Mouse (Mus musculus) neutrophil, adult 5-6 weeks (primary cell): ENCODE measurements around the gene Gkn2. TPM values are rescaled to one million over a fixed set of nuclear protein-coding genes. Genes with fewer than 3 reads are reported as not detected.
A peak's percentile ranks its signal among the peaks of the same experiment; 100 is the strongest.

ENCODE experiments used
- ATAC-seq: fragments of 151-379, 151-347 bp; 2 replicates; pipeline ENCODE4 v1.8.0; 2017; ENCODE audit warnings: mild to moderate bottlenecking, moderate TSS enrichment; ENCODE audit not compliant: insufficient number of reproducible peaks, poor library complexity, low FRiP score, severe bottlenecking; ENCODE audit errors: extremely low read depth
- total RNA-seq: library from RNA; stranded (forward); fragments of 200-1000 nt; gene quantifications from 2 replicates; pipeline ENCODE4 v1.2.3, GENCODE M21; 2017

Gene Gkn2
- total RNA-seq, 1 experiment from 2014 or later: not detected

DNA sequence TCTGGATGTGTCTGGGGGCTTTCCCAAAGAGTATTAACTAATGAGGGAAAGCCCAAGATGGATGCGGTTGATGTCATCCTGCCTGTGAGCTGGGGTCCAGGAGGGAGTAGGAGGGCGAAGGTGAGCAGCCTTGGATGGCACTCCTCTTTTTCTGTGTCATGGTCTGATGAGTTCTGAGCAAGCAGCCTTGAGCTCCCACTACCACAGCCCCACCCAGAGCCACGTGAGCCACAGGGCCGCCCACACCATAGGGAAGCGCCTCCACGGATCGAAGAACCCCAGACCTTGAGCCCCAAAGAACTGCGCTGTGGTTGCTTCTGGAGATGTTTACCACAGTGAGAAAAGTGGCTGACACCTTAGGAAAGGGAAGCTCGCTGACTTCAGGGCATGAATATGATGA is 21.6 kb downstream of the Gkn2 start:
- no peak for ATAC-seq

DNA sequence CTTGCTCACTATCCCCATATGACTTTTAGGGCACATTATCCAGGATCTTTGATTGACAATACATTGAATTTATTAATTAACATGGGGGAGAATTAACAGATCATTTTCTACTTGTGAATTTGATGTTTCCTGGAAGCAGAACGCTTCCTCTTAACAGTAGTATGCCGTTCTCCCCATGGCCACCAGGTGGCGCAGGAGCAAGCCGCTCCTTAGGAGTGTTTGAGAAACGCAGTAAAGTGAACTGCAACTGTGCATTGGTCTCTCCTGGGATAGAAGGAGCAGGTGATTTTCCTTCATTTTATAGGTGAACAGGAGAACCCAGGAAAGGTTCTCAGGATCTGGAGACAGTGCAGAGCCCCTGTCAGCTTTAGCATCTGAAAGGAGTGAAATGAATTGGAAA is 26.0 kb downstream of the Gkn2 start:
- ATAC-seq: peak; percentile 72

DNA sequence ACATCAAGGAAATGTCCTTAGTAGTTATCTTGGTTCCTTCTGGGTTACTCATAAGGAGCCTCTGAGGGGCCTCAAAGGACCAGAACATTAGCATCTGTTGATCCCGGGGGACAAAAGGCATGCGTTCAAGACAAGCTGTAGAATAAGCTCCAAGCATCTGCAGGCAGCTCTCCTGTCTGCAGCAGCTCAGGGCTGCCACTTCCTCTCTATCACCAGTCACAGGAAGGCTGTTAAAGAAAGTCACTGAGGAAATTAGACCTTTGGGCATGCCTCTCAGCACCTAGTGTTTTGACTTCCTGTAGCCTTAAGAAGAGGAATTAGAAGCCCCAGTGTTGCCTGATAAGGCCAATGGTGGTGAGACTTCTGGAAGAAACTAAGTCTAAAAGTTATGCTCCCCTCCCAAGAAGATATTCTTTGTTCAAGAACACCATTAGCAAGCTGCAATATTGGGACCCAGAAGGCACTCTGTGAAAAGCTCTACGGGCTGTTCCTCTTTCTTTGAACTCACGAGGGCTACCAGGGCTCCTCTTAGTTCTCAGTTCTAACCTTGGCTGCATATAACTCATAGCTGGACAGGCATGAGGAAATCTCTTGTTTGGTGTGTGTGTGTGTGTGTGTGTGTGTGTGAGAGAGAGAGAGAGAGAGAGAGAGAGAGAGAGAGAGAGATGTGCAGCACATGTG is 26.9 kb downstream of the Gkn2 start:
- ATAC-seq: peak; percentile 44; the same call in 1 of the 2 replicates

DNA sequence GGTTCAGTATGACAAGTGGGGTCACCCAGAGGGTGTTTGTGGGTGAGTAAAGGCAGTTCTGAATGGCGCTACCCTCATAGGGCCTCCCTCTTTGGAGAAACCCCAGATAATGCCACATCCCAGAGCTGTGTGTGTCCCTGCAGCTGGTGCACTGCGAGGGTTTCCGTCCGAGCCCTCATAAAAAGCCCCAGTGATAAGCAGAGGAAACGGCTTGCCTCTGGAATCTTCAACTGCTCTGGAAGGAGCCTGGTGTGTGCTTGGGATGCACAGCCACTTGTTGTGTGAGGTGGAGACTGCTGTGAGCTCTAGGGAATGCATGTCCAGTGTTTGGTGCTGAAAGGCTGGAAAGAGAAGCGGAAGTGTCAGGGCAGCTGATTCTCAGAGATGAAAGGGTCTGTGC is 28.3 kb downstream of the Gkn2 start:
- ATAC-seq: no peak

DNA sequence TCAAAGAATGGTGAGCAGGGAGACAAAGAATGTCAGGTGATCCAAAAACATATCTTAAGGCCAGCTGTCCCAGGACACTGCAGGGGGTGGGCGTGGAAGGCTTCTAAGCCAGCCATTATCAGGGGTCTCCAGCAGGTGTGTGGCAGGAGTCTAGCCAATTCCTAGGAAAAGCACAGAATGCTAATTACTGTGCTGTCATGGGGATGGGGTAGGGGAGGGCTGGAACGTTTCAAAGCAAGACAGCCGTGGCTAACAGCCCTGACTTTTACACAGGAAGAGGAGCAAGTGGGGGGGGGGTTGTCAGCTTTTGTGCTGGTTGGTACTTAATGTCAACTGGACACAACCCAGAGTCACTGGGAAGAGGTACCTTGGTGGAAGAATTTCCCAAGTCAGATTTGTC is 38.9 kb downstream of the Gkn2 start:
- no peak for ATAC-seq

DNA sequence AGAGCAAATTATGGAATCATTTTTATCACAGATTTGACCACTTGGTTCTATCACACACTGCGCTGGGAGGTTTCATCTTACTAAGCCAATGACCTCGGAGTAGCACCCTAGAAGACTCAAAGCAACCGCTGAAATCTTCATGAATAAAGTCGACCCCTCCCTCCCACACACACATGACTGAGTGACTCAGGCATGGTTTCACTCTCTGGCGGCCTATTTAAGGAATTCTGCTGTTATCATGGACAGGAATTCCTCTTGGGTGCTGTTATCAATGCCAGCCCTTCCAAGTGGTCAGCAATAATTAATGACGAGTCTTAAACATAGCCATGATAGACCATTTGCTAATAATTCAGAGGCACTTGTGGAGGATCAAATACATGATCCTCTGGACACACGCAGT is 49.1 kb downstream of the Gkn2 start:
- ATAC-seq: no peak

DNA sequence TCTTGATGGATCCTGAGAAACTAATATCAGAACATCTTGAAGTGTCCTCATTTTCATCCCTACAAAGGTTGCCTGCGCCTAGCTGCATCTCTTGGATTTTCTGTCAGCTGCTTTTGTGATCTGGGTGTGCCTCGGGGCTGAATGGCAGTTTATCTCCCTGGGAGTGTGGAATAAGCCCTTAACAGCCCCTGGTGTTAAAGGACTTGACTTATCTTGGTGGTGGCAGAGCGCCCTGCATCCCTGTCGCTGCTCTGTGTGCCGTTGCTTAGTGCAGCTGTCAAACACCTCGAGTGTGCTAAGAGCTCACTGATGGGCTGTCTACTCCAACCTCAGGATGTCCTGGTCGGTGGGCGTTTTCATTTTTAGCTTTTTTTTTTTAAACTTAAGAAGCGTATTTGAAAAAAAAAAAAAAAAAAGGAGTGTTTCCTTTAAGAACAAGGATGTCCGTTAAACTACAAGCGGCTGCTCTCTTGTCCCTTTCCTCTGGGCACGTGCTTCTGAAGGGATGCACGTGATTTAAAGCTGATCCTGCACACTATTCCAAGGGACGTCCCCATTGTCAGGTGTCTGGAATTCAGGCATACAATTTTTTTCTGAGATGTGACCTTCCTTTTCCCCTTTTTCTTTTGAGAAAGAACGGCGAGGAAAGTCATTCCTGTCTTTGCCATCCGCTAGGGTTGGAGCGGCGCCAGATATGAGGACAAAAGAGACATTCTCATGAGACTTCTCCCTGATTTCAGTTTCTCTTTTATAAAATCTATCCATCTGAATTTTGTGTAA is 51.1 kb downstream of the Gkn2 start:
- ATAC-seq: no peak

DNA sequence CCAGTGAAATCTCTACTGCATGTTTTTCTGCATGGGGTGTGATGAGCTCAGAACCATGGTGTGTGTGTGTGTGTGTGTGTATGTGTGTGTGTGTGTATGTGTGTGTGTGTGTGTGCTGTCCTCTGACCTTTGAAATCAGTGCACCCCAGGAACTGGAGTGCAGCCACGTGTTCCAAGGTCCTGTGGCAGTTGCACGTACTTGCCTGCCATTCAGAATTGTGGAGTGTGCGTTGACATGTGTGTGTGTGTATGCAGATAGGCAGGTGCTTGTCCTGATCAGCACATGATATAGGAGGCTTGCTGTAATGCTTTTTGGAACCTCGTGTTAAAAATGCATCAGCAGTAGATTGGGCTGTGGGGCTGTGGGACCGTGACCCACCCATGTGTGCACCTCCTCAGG is 53.8 kb downstream of the Gkn2 start:
- no peak for ATAC-seq

DNA sequence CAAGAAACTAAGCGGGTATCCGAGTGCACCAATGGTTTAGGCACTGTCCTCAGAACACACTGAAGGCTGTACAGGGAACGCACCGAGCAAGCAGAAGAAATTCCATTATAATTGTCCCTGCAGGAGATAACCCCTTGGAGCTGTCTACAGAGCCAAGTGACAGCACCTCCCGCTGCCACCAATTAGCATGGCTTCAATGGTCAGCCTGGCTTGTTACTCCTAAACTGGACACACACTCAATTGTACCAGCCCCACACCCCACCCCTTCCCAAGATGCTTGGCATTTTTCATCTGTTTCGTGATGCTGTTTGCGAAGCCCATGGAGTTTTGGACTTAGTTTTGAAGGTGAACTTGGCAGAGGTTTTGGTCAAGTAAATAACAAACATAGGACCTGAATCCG is 54.5 kb downstream of the Gkn2 start:
- no peak for ATAC-seq

DNA sequence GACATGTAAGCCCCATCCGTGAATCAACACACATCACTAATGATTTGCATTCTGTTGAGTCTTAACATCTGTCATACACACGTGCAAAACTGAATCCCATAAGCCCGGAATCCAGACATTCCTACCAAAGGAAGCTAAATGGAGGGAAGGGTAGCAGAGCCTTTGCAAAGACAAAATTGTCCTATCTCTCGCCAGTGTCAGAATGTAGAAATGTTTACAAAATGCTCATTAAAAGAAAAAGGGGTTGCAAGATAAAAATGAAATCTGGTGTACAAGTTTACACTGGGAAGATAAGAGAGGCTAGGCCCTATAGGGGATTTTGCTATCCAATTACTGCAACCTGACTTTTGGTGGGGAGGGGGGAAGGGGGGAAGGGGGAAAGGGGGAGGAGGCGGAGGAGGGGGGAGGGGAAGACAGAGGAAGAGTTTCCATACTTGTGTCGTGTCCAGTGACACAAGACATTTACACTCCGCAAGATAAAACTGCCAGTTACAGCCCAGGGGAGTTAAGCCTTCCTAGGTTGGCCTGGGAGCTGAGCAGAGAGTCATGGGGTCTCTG is 55.4 kb downstream of the Gkn2 start, which contains the start of gene Bmp10:
Gene Bmp10 (plus strand): TSS at position 508 of the 558 bp plus-strand sequence.
- no peak for ATAC-seq

Other genes starting within 250 kb of the Gkn2 start
- not detected in 2 replicates for gene Antxr1, start 37.5 kb upstream of the Gkn2 start, total RNA-seq
- not detected in 2 replicates for gene Gkn1, start 22.4 kb upstream of the Gkn2 start, total RNA-seq
- gene Gkn3, start 15.6 kb downstream of the Gkn2 start, total RNA-seq: not detected in 2 replicates
- gene Bmp10, start 55.6 kb downstream of the Gkn2 start, total RNA-seq: not detected in 2 replicates
- gene Arhgap25, start 159.9 kb downstream of the Gkn2 start, total RNA-seq: 358 and 369 TPM in 2 replicates
- 0.61 and 2.6 TPM in 2 replicates for gene Prokr1, start 217.4 kb downstream of the Gkn2 start, total RNA-seq